Mouse (Mus musculus) liver, postnatal 0 days (tissue): ENCODE measurements around the gene Galp. TPM values are rescaled to one million over a fixed set of nuclear protein-coding genes. Genes with fewer than 3 reads are reported as not detected.

Source experiments
- ATAC-seq: fragments of 200-750 bp; cut with Nextera tagmentation; 2 replicates; pipeline ENCODE4 v1.8.0; 2017; ENCODE audit warnings: mild to moderate bottlenecking, moderate library complexity
- DNase-seq: peaks from one replicate; pipeline ENCODE4 v3.0.0-alpha.2; 2016
- H3K27ac ChIP-seq: fragments of 300-500 bp; sonication (generic); 2 replicates; pipeline ENCODE4 v1.5.1; 2014; ENCODE audit warnings: antibody characterized with exemption, moderate library complexity, mild to moderate bottlenecking, low read depth
- H3K27me3 ChIP-seq: fragments of 300-500 bp; sonication (generic); 2 replicates; pipeline ENCODE4 v1.6.1; 2014; ENCODE audit warnings: low read length, control low read depth, mixed read lengths; ENCODE audit not compliant: insufficient read depth
- H3K36me3 ChIP-seq: fragments of 300-500 bp; sonication (generic); replicated peaks from 2 replicates; pipeline ENCODE4 v1.6.1; 2014; ENCODE audit warnings: mild to moderate bottlenecking, control low read depth, low read length, moderate library complexity, mixed read lengths; ENCODE audit not compliant: insufficient read depth
- H3K4me1 ChIP-seq: fragments of 300-500 bp; sonication (generic); 2 replicates; pipeline ENCODE4 v1.6.1; 2014; ENCODE audit warnings: antibody characterized with exemption, mild to moderate bottlenecking, control low read depth; ENCODE audit not compliant: insufficient read depth
- H3K4me2 ChIP-seq: fragments of 300-500 bp; sonication (generic); 2 replicates; pipeline ENCODE4 v1.6.1; 2014; ENCODE audit warnings: low read depth, mild to moderate bottlenecking, low read length, moderate library complexity, mixed read lengths
- H3K4me3 ChIP-seq: fragments of 300-500 bp; sonication (generic); 2 replicates; pipeline ENCODE4 v1.5.1; 2014; ENCODE audit warnings: low read depth, low read length
- H3K9ac ChIP-seq: fragments of 300-500 bp; sonication (generic); replicated peaks from 2 replicates; pipeline ENCODE4 v1.6.1; 2014; ENCODE audit warnings: mild to moderate bottlenecking, moderate library complexity
- H3K9me3 ChIP-seq: fragments of 300-500 bp; sonication (generic); 2 replicates; pipeline ENCODE4 v1.6.1; 2016; ENCODE audit warnings: mild to moderate bottlenecking, control low read depth, low read length, mixed read lengths
- CTCF ChIP-seq: sonication (generic); IDR thresholded peaks from 2 replicates; pipeline ENCODE4 v1.5.1; 2016; ENCODE audit warnings: antibody characterized with exemption, low read depth
- EP300 ChIP-seq: IDR thresholded peaks from 2 replicates; pipeline ENCODE4 v1.6.1; 2016; ENCODE audit warnings: antibody characterized with exemption, low read depth, mild to moderate bottlenecking
- WGBS: fragments of 180-500 bp; shearing (Covaris S2); extraction: QIAGEN DNeasy Blood & Tissue Kit; methylation state at CpG from one replicate; pipeline ENCODE4 v1.1.7; 2014; ENCODE audit not compliant: insufficient replicate concordance; 5-methylcytosine and 5-hydroxymethylcytosine counted together
- polyA plus RNA-seq: library from polyadenylated mRNA; unstranded; fragments of >200 nt; fragmentation: Nextera tagmentation; extraction: Ambion mirVana; gene quantifications from 2 replicates; pipeline ENCODE4 v1.2.1, GENCODE M21; 2015

The Galp gene
- polyA plus RNA-seq, 1 experiment from 2014 or later = not detected

DNA sequence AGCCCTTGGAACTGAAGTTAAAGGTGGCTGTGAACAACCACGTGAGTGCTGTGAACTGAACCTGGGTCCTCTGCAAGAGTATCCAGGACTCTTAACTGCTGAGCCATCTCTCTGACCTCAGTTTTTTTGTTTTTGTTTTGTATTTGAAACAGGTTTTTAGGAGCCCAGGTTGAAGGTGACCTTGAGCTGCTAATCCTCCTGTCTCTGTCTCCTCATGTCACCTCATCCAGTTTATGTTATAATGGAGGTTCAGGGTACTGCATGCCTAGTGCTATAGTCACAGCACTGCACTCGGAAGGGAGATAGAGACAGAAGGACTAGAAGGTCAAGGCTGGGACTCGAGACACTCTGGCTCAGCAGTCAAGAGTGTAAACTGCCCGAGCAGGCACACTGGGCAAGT, 34.7 kb upstream of the Galp start:
- DNase-seq = no peak
- Histone ChIP-seq H3K4me2 (no peak overlapping the region), H3K4me3 (no peak overlapping the region), H3K27ac (no peak overlapping the region), H3K9me3 (no peaks in the 10 kb centered on the region), H3K27me3 (no peaks in the 10 kb centered on the region), H3K4me1 (peaks cover 9% of the 10 kb centered on the region), H3K9ac (no peak overlapping the region), H3K36me3 (no peaks in the 10 kb centered on the region)
- no peak for ATAC-seq
- WGBS = 72% methylated on average over 4 of the region's 4 CpGs
- TF ChIP-seq EP300 = no peak
- TF ChIP-seq CTCF = no peak

DNA sequence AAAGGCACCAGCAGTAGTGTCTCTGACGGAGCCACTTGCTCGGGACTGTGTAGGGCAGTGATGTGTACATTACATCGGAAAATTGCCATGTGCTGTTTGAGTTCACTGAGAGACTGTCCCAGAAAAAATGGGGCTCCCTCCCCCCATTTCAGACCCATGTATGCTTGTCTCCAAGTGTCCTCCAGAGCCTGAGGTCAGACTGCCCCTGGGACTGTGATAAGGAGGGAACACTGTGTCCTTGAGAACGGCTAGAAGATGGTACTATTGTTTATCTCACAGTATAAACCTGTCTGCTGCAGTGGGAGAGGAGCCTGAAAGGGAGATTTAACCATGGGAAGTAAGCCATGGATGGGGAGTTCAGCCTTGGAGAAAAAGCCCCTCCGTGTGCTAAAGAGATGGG, 32.2 kb upstream of the Galp start:
- Histone ChIP-seq H3K4me2 (no peak overlapping the region), H3K9ac (no peak overlapping the region), H3K27me3 (no peaks in the 10 kb centered on the region), H3K4me1 (no peaks in the 10 kb centered on the region), H3K36me3 (no peaks in the 10 kb centered on the region), H3K27ac (no peak overlapping the region), H3K9me3 (no peaks in the 10 kb centered on the region), H3K4me3 (no peak overlapping the region)
- DNase-seq = no peak
- no peak for TF ChIP-seq EP300
- TF ChIP-seq CTCF = no peak
- ATAC-seq = no peak
- WGBS = 45% methylated on average over 5 of the region's 5 CpGs

DNA sequence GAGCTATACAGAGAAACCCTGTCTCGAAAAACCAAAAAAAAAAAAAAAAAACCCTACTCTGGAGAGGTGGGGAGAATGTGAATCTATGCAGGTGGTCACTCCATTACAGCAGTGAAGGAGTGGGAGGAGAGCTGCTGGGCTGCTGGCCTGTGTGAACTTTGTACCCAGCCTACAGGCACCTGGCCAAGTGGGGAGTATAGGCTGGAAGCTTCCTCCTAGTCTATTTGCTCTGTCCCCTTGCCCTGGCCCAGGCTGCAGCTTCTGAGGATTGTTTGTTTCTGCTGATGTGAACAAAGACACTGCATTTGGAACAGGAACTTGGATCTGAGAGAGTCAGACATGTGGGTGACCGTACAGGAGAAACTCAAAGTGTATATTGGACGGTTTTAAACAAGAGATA, 27.5 kb upstream of the Galp start:
- 43% methylated on average over 3 of the region's 3 CpGs for WGBS
- Histone ChIP-seq H3K36me3 (no peaks in the 10 kb centered on the region), H3K27me3 (no peaks in the 10 kb centered on the region), H3K9ac (no peak overlapping the region), H3K4me1 (peaks cover 14% of the 10 kb centered on the region), H3K4me3 (no peak overlapping the region), H3K27ac (peak overlapping the region; percentile 88), H3K9me3 (no peaks in the 10 kb centered on the region), H3K4me2 (no peak overlapping the region)
- no peak for TF ChIP-seq CTCF
- TF ChIP-seq EP300 = no peak
- DNase-seq (peak; percentile 81), ATAC-seq (no peak)

DNA sequence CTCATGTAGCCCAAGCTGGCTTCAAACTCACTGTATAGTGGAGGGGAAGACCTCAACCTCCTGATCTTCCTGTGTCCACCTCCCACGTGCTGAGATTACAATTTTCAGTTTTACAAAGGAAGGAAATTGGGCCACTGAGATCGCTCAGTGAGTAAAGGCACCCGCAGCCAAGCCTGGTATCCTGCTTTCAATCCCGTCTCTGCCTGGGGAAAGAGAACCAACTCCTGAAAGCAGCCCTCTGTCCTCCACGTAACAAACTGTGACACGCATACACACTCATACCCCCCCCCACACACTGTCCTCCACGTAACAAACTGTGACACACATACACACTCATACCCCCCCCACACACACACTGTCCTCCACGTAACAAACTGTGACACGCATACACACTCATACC, 26.5 kb upstream of the Galp start:
- Histone ChIP-seq H3K4me2 (no peak overlapping the region), H3K4me1 (peaks cover 20% of the 10 kb centered on the region), H3K9me3 (no peaks in the 10 kb centered on the region), H3K27ac (peak overlapping the region; percentile 88; the same call in 1 of the 2 replicates), H3K27me3 (no peaks in the 10 kb centered on the region), H3K4me3 (no peak overlapping the region), H3K36me3 (no peaks in the 10 kb centered on the region), H3K9ac (no peak overlapping the region)
- TF ChIP-seq CTCF = no peak
- TF ChIP-seq EP300 = no peak
- ATAC-seq = no peak
- DNase-seq = no peak
- WGBS = 62% methylated on average over 9 of the region's 9 CpGs

DNA sequence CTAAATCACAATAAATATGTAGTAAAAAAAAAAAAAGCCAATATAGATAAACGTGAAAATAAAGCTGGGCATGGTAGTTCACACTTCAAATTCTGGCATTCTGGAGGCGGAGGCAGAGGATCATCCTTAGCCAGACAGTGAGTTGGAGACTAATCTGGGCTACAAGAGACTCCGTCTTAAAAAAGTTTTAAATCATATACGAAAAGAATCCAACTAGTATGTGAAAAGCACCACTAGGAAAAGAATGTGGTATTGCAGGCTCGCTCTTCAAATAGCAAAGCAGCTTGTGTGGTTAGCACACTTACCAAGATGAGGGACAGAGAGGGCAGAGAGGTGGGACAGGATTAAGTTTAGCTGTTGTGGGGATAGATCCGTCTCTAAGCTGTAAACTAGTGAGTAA, 26.0 kb upstream of the Galp start:
- peak overlapping the region; percentile 68 for H3K4me3 ChIP-seq
- DNase-seq = no peak

DNA sequence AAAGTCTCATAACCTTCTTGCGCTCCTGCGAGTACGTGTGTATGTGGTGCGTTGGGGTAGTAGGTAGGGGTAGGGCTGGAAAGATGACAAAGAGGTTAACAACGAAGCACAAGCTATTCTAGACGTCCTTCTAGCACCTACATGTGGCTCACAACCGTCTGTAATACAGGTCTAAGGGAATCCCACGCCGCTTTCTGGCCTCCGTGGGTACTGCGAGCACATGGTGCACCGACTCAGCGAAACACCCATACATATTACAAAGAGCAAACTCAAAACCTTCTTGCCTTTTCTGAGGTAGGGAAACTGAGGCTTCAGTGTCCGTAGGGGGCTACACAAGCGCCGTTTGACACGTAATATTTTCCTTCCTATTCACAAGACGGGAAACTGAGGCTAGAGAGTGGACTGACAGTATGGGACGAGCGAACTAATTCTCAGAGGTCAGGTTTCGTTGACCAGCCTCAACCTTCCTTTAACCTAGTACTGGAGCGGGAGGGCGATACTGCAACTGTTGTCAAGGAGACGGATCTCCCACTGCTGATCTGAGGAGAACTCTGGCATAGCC, 25.4 kb upstream of the Galp start:
- Histone ChIP-seq H3K9me3 (no peaks in the 10 kb centered on the region), H3K27me3 (no peaks in the 10 kb centered on the region), H3K9ac (peak overlapping the region; percentile 70), H3K36me3 (no peaks in the 10 kb centered on the region), H3K4me1 (peaks cover 20% of the 10 kb centered on the region), H3K4me2 (peak overlapping the region; percentile 96), H3K27ac (peak overlapping the region; percentile 88), H3K4me3 (peak overlapping the region; percentile 68)
- under 1% methylated on average over 24 of the region's 24 CpGs for WGBS
- TF ChIP-seq CTCF (peak; percentile 72), EP300 (no peak)
- DNase-seq (peak; percentile 77), ATAC-seq (peak; percentile 52)

More for the DNA sequence above, 26.0 kb upstream of the Galp start:
- WGBS = 44% methylated on average over 6 of the region's 6 CpGs
- TF ChIP-seq EP300 = no peak
- no peak for TF ChIP-seq CTCF
- H3K9ac ChIP-seq = peak overlapping the region; percentile 70; the same call in 1 of the 2 replicates
- no peak for ATAC-seq
- H3K4me2 ChIP-seq = peak overlapping the region; percentile 96
- H3K9me3 ChIP-seq = no peaks in the 10 kb centered on the region
- H3K36me3 ChIP-seq = no peaks in the 10 kb centered on the region
- H3K27me3 ChIP-seq = no peaks in the 10 kb centered on the region
- H3K4me1 ChIP-seq = peaks cover 20% of the 10 kb centered on the region
- H3K27ac ChIP-seq = peak overlapping the region; percentile 88
